Mouse (Mus musculus): ENCODE measurements around the gene Lrit2. TPM values are rescaled to one million over a fixed set of nuclear protein-coding genes. Genes with fewer than 3 reads are reported as not detected.

Gene Lrit2
- not detected for total RNA-seq (2021)

GRCm38 (mm10) chr14:37067629-37068028 lies at the start of gene Lrit2:
Gene Lrit2 (plus strand): TSS chr14:37067929.
- DNase-seq: no peak
- intact Hi-C loops (cut with DNase I): no loop called here

- intact Hi-C loops (cut with DNase I): no loop called here
- no peak for DNase-seq
Observed at GRCm38 (mm10) chr14:37027248-37027933, 40.3 kb upstream of the Lrit2 start.

- DNase-seq: no peak
- intact Hi-C loops (cut with DNase I): no loop called here
Observed at GRCm38 (mm10) chr14:37027951-37028350, 39.8 kb upstream of the Lrit2 start.

GRCm38 (mm10) chr14:37028555-37028954 lies 39.2 kb upstream of the Lrit2 start:
- intact Hi-C loops (cut with DNase I): no loop called here
- no peak for DNase-seq

- no peak for DNase-seq
- intact Hi-C loops (cut with DNase I): loop anchor here (1.0 to 5.0 kb wide), 3 partner anchors 80 to 165 kb away; no protein-coding TSS in a partner anchor
Observed at GRCm38 (mm10) chr14:37032481-37033104, 35.1 kb upstream of the Lrit2 start.

GRCm38 (mm10) chr14:37033241-37033640 lies 34.5 kb upstream of the Lrit2 start:
- intact Hi-C loops (cut with DNase I): loop anchor here (1.0 to 5.0 kb wide), 3 partner anchors 80 to 166 kb away; no protein-coding TSS in a partner anchor
- peak; percentile 71 to 75 for DNase-seq

- intact Hi-C loops (cut with DNase I): loop anchor here (5.0 kb wide), 1 partner anchor 97 kb away; no protein-coding TSS in a partner anchor
- DNase-seq: no peak
Observed at GRCm38 (mm10) chr14:37034432-37034831, 33.3 kb upstream of the Lrit2 start.

- intact Hi-C loops (cut with DNase I): no loop called here
Observed at GRCm38 (mm10) chr14:37048914-37049410, 18.8 kb upstream of the Lrit2 start, which contains the start of gene Rgr. Gene Rgr (minus strand): TSS chr14:37048964.

GRCm38 (mm10) chr14:37064849-37065248 lies 2.9 kb upstream of the Lrit2 start:
- intact Hi-C loops (cut with DNase I): no loop called here
- DNase-seq: no peak

More at GRCm38 (mm10) chr14:37048914-37049410, 18.8 kb upstream of the Lrit2 start, which contains the start of gene Rgr:
- no peak for DNase-seq

GRCm38 (mm10) chr14:37066636-37067035 lies 1.1 kb upstream of the Lrit2 start:
- intact Hi-C loops (cut with DNase I): no loop called here
- no peak for DNase-seq

GRCm38 (mm10) chr14:37068516-37068915 lies 787 bp downstream of the Lrit2 start:
- intact Hi-C loops (cut with DNase I): no loop called here

GRCm38 (mm10) chr14:37080724-37081123 lies 13.0 kb downstream of the Lrit2 start:
- intact Hi-C loops (cut with DNase I): no loop called here

More at GRCm38 (mm10) chr14:37068516-37068915, 787 bp downstream of the Lrit2 start:
- peak; percentile 22 to 52 for DNase-seq

GRCm38 (mm10) chr14:37083755-37084154 lies 16.0 kb downstream of the Lrit2 start:
- intact Hi-C loops (cut with DNase I): no loop called here
- DNase-seq: no peak

More at GRCm38 (mm10) chr14:37080724-37081123, 13.0 kb downstream of the Lrit2 start:
- no peak for DNase-seq

- no peak for DNase-seq
- intact Hi-C loops (cut with DNase I): no loop called here
Observed at GRCm38 (mm10) chr14:37094436-37094835, 26.7 kb downstream of the Lrit2 start.

- intact Hi-C loops (cut with DNase I): no loop called here
- no peak for DNase-seq
Observed at GRCm38 (mm10) chr14:37095556-37095955, 27.8 kb downstream of the Lrit2 start.

GRCm38 (mm10) chr14:37097956-37098530 lies 30.3 kb downstream of the Lrit2 start, which contains the start of gene Cdhr1:
Gene Cdhr1 (minus strand): TSS chr14:37098347.
- DNase-seq: no peak
- intact Hi-C loops (cut with DNase I): no loop called here

- no peak for DNase-seq
- intact Hi-C loops (cut with DNase I): no loop called here
Observed at GRCm38 (mm10) chr14:37101531-37101930, 33.8 kb downstream of the Lrit2 start.

GRCm38 (mm10) chr14:37102484-37102883 lies 34.8 kb downstream of the Lrit2 start:
- DNase-seq: no peak
- intact Hi-C loops (cut with DNase I): no loop called here

- peak in 1 of 2 experiments; percentile 16 for DNase-seq
- intact Hi-C loops (cut with DNase I): no loop called here
Observed at GRCm38 (mm10) chr14:37104747-37105146, 37.0 kb downstream of the Lrit2 start.

GRCm38 (mm10) chr14:37105846-37106245 lies 38.1 kb downstream of the Lrit2 start:
- no peak for DNase-seq

GRCm38 (mm10) chr14:37109460-37109859 lies 41.7 kb downstream of the Lrit2 start:
- intact Hi-C loops (cut with DNase I): no loop called here
- no peak for DNase-seq

More at GRCm38 (mm10) chr14:37105846-37106245, 38.1 kb downstream of the Lrit2 start:
- intact Hi-C loops (cut with DNase I): no loop called here

Data from heart, postnatal 36 days (tissue).